Mouse (Mus musculus) heart, embryonic 16.5 days (tissue): ENCODE measurements around the gene Tmem181a. TPM values are rescaled to one million over a fixed set of nuclear protein-coding genes. Genes with fewer than 3 reads are reported as not detected.
"Not testable (repeated sequence)": the region's sequence is repeated elsewhere in the genome, so short reads cannot be mapped to it uniquely, and the experiment has no call there.

Experiments used
- ATAC-seq: fragments of 200-750 bp; cut with Nextera tagmentation; replicated peaks from 2 replicates; pipeline ENCODE4 v1.8.0; 2017; ENCODE audit warnings: moderate number of reproducible peaks; ENCODE audit not compliant: insufficient read depth, low FRiP score; ENCODE audit errors: extremely low read depth
- H3K27ac ChIP-seq: fragments of 300-500 bp; sonication (generic); 2 replicates; pipeline ENCODE4 v1.5.1; 2014; ENCODE audit warnings: mild to moderate bottlenecking, low read length, control low read depth, moderate library complexity
- H3K27me3 ChIP-seq: fragments of 300-500 bp; sonication (generic); 2 replicates; pipeline ENCODE4 v1.6.1; 2014; ENCODE audit warnings: low read length, mixed read lengths; ENCODE audit not compliant: control insufficient read depth, insufficient read depth
- H3K36me3 ChIP-seq: fragments of 300-500 bp; sonication (generic); 2 replicates; pipeline ENCODE4 v1.6.1; 2014; ENCODE audit not compliant: control insufficient read depth, insufficient read depth
- H3K4me1 ChIP-seq: fragments of 300-500 bp; sonication (generic); 2 replicates; pipeline ENCODE4 v1.6.1; 2014; ENCODE audit warnings: low read length, mixed read lengths; ENCODE audit not compliant: control insufficient read depth, insufficient read depth
- H3K4me2 ChIP-seq: fragments of 300-500 bp; sonication (generic); 2 replicates; pipeline ENCODE4 v1.6.1; 2014; ENCODE audit warnings: low read depth, mild to moderate bottlenecking, control low read depth, low read length
- H3K4me3 ChIP-seq: fragments of 300-500 bp; sonication (generic); 2 replicates; pipeline ENCODE4 v1.5.1; 2014; ENCODE audit warnings: mild to moderate bottlenecking, control low read depth, low read length
- H3K9ac ChIP-seq: fragments of 300-500 bp; sonication (generic); 2 replicates; pipeline ENCODE4 v1.6.1; 2014; ENCODE audit warnings: low read length, control low read depth
- H3K9me3 ChIP-seq: fragments of 300-500 bp; sonication (generic); replicated peaks from 2 replicates; pipeline ENCODE4 v1.6.1; 2016; ENCODE audit warnings: low read length; ENCODE audit not compliant: control insufficient read depth
- WGBS: fragments of 180-500 bp; shearing (Covaris S2); extraction: QIAGEN DNeasy Blood & Tissue Kit; methylation state at CpG from one replicate; pipeline ENCODE4 v1.1.7; 2014; 5-methylcytosine and 5-hydroxymethylcytosine counted together
- polyA plus RNA-seq: library from polyadenylated mRNA; unstranded; fragments of >200 nt; fragmentation: Nextera tagmentation; extraction: Ambion mirVana; gene quantifications from 2 replicates; pipeline ENCODE4 v1.2.1, GENCODE M21; 2015

The Tmem181a gene
- polyA plus RNA-seq, 1 experiment from 2014 or later: 14.9 TPM

- H3K4me1 ChIP-seq, H3K27me3 ChIP-seq, H3K27ac ChIP-seq, H3K9ac ChIP-seq, H3K4me3 ChIP-seq, H3K36me3 ChIP-seq, ATAC-seq, H3K4me2 ChIP-seq, H3K9me3 ChIP-seq: not testable (repeated sequence)
- WGBS: 78% methylated on average over 6 of the region's 6 CpGs
Measured at GRCm38 (mm10) chr17:6271970-6272369, 15.3 kb downstream of the Tmem181a start.

- WGBS: 84% methylated on average over 4 of the region's 6 CpGs
- not testable (repeated sequence) for H3K9me3 ChIP-seq, H3K4me3 ChIP-seq, H3K27ac ChIP-seq, ATAC-seq, H3K9ac ChIP-seq, H3K4me2 ChIP-seq, H3K27me3 ChIP-seq, H3K36me3 ChIP-seq, H3K4me1 ChIP-seq
Measured at GRCm38 (mm10) chr17:6274693-6275092, 18.0 kb downstream of the Tmem181a start.

- not testable (repeated sequence) for H3K36me3 ChIP-seq, H3K27ac ChIP-seq, H3K4me1 ChIP-seq, H3K9me3 ChIP-seq, ATAC-seq, H3K27me3 ChIP-seq, H3K4me2 ChIP-seq, H3K9ac ChIP-seq, H3K4me3 ChIP-seq
- WGBS: 61% methylated on average over 8 of the region's 8 CpGs
Measured at GRCm38 (mm10) chr17:6279205-6279604, 22.5 kb downstream of the Tmem181a start.

GRCm38 (mm10) chr17:6279772-6280171 lies 23.1 kb downstream of the Tmem181a start:
- not testable (repeated sequence) for H3K9me3 ChIP-seq, H3K36me3 ChIP-seq, H3K27me3 ChIP-seq, ATAC-seq, H3K4me1 ChIP-seq, H3K9ac ChIP-seq, H3K27ac ChIP-seq, H3K4me3 ChIP-seq, H3K4me2 ChIP-seq
- 85% methylated on average over 9 of the region's 10 CpGs for WGBS

GRCm38 (mm10) chr17:6280513-6280912 lies 23.9 kb downstream of the Tmem181a start:
- not testable (repeated sequence) for H3K27me3 ChIP-seq
- 93% methylated on average over 15 of the region's 19 CpGs for WGBS

GRCm38 (mm10) chr17:6283137-6283536 lies 26.5 kb downstream of the Tmem181a start:
- H3K4me2 ChIP-seq, H3K27ac ChIP-seq, H3K9ac ChIP-seq, H3K36me3 ChIP-seq, H3K4me3 ChIP-seq, H3K4me1 ChIP-seq, ATAC-seq, H3K27me3 ChIP-seq, H3K9me3 ChIP-seq: not testable (repeated sequence)
- WGBS: 93% methylated on average over 7 of the region's 10 CpGs

More at GRCm38 (mm10) chr17:6280513-6280912, 23.9 kb downstream of the Tmem181a start:
- not testable (repeated sequence) for H3K4me3 ChIP-seq, H3K27ac ChIP-seq, H3K9me3 ChIP-seq, H3K36me3 ChIP-seq, H3K4me2 ChIP-seq, H3K9ac ChIP-seq, H3K4me1 ChIP-seq, ATAC-seq

- H3K36me3 ChIP-seq, H3K4me2 ChIP-seq, ATAC-seq, H3K4me1 ChIP-seq, H3K4me3 ChIP-seq, H3K9me3 ChIP-seq, H3K9ac ChIP-seq, H3K27ac ChIP-seq, H3K27me3 ChIP-seq: not testable (repeated sequence)
- WGBS: 92% methylated on average over 5 of the region's 5 CpGs
Measured at GRCm38 (mm10) chr17:6286169-6286568, 29.5 kb downstream of the Tmem181a start.

- not testable (repeated sequence) for H3K4me1 ChIP-seq, H3K4me2 ChIP-seq, H3K9ac ChIP-seq, H3K27ac ChIP-seq, ATAC-seq, H3K27me3 ChIP-seq, H3K4me3 ChIP-seq, H3K36me3 ChIP-seq, H3K9me3 ChIP-seq
- 94% methylated on average over 9 of the region's 12 CpGs for WGBS
Measured at GRCm38 (mm10) chr17:6289045-6289444, 32.4 kb downstream of the Tmem181a start.

GRCm38 (mm10) chr17:6293882-6294281 lies 37.2 kb downstream of the Tmem181a start:
- H3K27ac ChIP-seq, H3K9me3 ChIP-seq, H3K27me3 ChIP-seq, H3K4me1 ChIP-seq, ATAC-seq, H3K4me2 ChIP-seq, H3K36me3 ChIP-seq, H3K9ac ChIP-seq, H3K4me3 ChIP-seq: not testable (repeated sequence)
- no CpG with 5 or more reads among the region's 5 CpGs for WGBS
